Mouse (Mus musculus): ENCODE measurements at regions not wholly inside any gene's neighbourhood (a gene's known extent, or its start where the extent isn't known, plus 50 kb on each side); places are given as distances from the start of the nearest gene placed in this dataset.

- no peak for ATAC-seq
These were observed 447.7 kb downstream of the Glrx3 start for GRCm38 (mm10) chr7:137885146-137885545.

GRCm38 (mm10) chr7:137888731-137889130 is 451.3 kb downstream of the Glrx3 start:
- ATAC-seq: no peak

- no peak for ATAC-seq
These were observed 469.1 kb downstream of the Glrx3 start for GRCm38 (mm10) chr7:137906424-137907060.

- no peak for ATAC-seq
These were observed 472.0 kb downstream of the Glrx3 start for GRCm38 (mm10) chr7:137909456-137909855.

- ATAC-seq: no peak
These were observed 476.2 kb downstream of the Glrx3 start for GRCm38 (mm10) chr7:137913551-137914105.

- ATAC-seq: no peak
These were observed 477.1 kb downstream of the Glrx3 start for GRCm38 (mm10) chr7:137914506-137914905.

- ATAC-seq: no peak
These were observed 478.9 kb downstream of the Glrx3 start for GRCm38 (mm10) chr7:137916351-137916750.

- no peak for ATAC-seq
These were observed 472.9 kb downstream of the Tcerg1l start for GRCm38 (mm10) chr7:137924464-137925167.

- ATAC-seq: no peak
These were observed 471.9 kb downstream of the Tcerg1l start for GRCm38 (mm10) chr7:137925656-137926055.

GRCm38 (mm10) chr7:137927371-137927770 is 470.2 kb downstream of the Tcerg1l start:
- no peak for ATAC-seq

- no peak for ATAC-seq
These were observed 467.3 kb downstream of the Tcerg1l start for GRCm38 (mm10) chr7:137930200-137930599.

- no peak for ATAC-seq
These were observed 461.6 kb downstream of the Tcerg1l start for GRCm38 (mm10) chr7:137935896-137936295.

- ATAC-seq: no peak
These were observed 458.4 kb downstream of the Tcerg1l start for GRCm38 (mm10) chr7:137939116-137939515.

- ATAC-seq: no peak
These were observed 457.4 kb downstream of the Tcerg1l start for GRCm38 (mm10) chr7:137940084-137940483.

GRCm38 (mm10) chr7:137944991-137945390 is 452.5 kb downstream of the Tcerg1l start:
- ATAC-seq: no peak

- ATAC-seq: no peak
These were observed 450.1 kb downstream of the Tcerg1l start for GRCm38 (mm10) chr7:137947424-137947823.

GRCm38 (mm10) chr7:137957354-137957753 is 440.2 kb downstream of the Tcerg1l start:
- ATAC-seq: no peak

- ATAC-seq: no peak
These were observed 439.7 kb downstream of the Tcerg1l start for GRCm38 (mm10) chr7:137957848-137958247.

- ATAC-seq: no peak
These were observed 433.9 kb downstream of the Tcerg1l start for GRCm38 (mm10) chr7:137963470-137964095.

- no peak for ATAC-seq
These were observed 422.8 kb downstream of the Tcerg1l start for GRCm38 (mm10) chr7:137974705-137975104.

- no peak for ATAC-seq
These were observed 420.0 kb downstream of the Tcerg1l start for GRCm38 (mm10) chr7:137977527-137977926.

- ATAC-seq: no peak
These were observed 418.2 kb downstream of the Tcerg1l start for GRCm38 (mm10) chr7:137979361-137979760.

GRCm38 (mm10) chr7:138005806-138006205 is 391.7 kb downstream of the Tcerg1l start:
- ATAC-seq: no peak

- ATAC-seq: no peak
These were observed 390.6 kb downstream of the Tcerg1l start for GRCm38 (mm10) chr7:138006971-138007370.

Measured in inflammation-experienced regulatory T-cells, adult 6 months (primary cell).